ENCODE assay signal across 16 mouse cellular contexts in genomic region chr16:47788515-47788914, GRCm38 (mm10).
"Had no signal": no experiment of that assay in that cellular context is flagged by ENCODE, and none has a peak within 500 bp of the region (broad histone marks: within the 10 kb centered on the region; RNA-seq: fewer than 3 reads in every experiment).

No protein-coding gene starts in this region.

- H3K27me3 ChIP-seq: neural tube, embryonic 12.5 days; neural tube, embryonic 13.5 days; stomach, embryonic 15.5 days had no signal

- H3K27ac ChIP-seq: neural tube, embryonic 12.5 days; neural tube, embryonic 13.5 days; stomach, embryonic 15.5 days; stomach, postnatal 0 days had no signal

- H3K9ac ChIP-seq: neural tube, embryonic 12.5 days; neural tube, embryonic 13.5 days; stomach, embryonic 15.5 days had no signal

- DNase-seq: retina, postnatal 1 day; right cerebral cortex, adult 18-20 months; right cerebral cortex, postnatal 14 days; right cerebral cortex, postnatal 25 days; right cerebral cortex, postnatal 4 days; spleen, adult 18-20 months; thymus, adult 18-20 months; thymus, adult 2 months; thymus, postnatal 14 days; thymus, postnatal 25 days; thymus, postnatal 36 days; thymus, postnatal 4 days had no signal

- H3K4me1 ChIP-seq: neural tube, embryonic 12.5 days; neural tube, embryonic 13.5 days; stomach, embryonic 15.5 days had no signal

- H3K36me3 ChIP-seq: neural tube, embryonic 12.5 days; neural tube, embryonic 13.5 days; stomach, embryonic 15.5 days had no signal

- H3K4me3 ChIP-seq: neural tube, embryonic 12.5 days; neural tube, embryonic 13.5 days; stomach, embryonic 15.5 days had no signal

- H3K9me3 ChIP-seq: neural tube, embryonic 12.5 days; neural tube, embryonic 13.5 days; stomach, embryonic 15.5 days had no signal

- H3K4me2 ChIP-seq: neural tube, embryonic 12.5 days; neural tube, embryonic 13.5 days; stomach, embryonic 15.5 days had no signal
